Mouse (Mus musculus): ENCODE results near the gene Dcaf7.

GRCm38 (mm10) chr11:106061311-106061710, 24.6 kb downstream of the Dcaf7 start:
- TF ChIP-seq CTCF (IDR thresholded peaks at IDR 0.05; ENCODE audit: borderline replicate concordance, control insufficient read depth, extremely low read depth, insufficient read depth, low read length, poor library complexity) = no peak
- no peak for TF ChIP-seq POLR2A (IDR thresholded peaks at IDR 0.05; ENCODE audit: control insufficient read depth, extremely low read depth, insufficient read depth, low read length, poor library complexity)
